Mouse (Mus musculus) CH12.LX (cell line): ENCODE measurements around the gene Rreb1. TPM values are rescaled to one million over a fixed set of nuclear protein-coding genes. Genes with fewer than 3 reads are reported as not detected.

Experiments used
- DNase-seq: peaks from one replicate; pipeline ENCODE4 v3.0.0-alpha.2; 2013; ENCODE audit errors: extremely low read depth
- H3K27ac ChIP-seq: 2 replicates; pipeline ENCODE4 v1.5.1; 2012; ENCODE audit warnings: low read depth, mild to moderate bottlenecking, control low read depth, moderate library complexity; ENCODE audit not compliant: insufficient read depth
- H3K27me3 ChIP-seq: replicated peaks from 2 replicates; pipeline ENCODE3; 2012; ENCODE audit warnings: inconsistent platforms
- H3K36me3 ChIP-seq, 2 experiments: replicated peaks in 1 of 2; 2 replicates each; pipeline versions ENCODE3 to v1.6.1; 2012; ENCODE audit warnings: inconsistent platforms in 1 of 2, low read length in 1 of 2, mild to moderate bottlenecking in 1 of 2, mixed read lengths in 1 of 2, moderate library complexity in 1 of 2; ENCODE audit not compliant: control insufficient read depth in 1 of 2, insufficient read depth in 1 of 2
- H3K4me1 ChIP-seq, 2 experiments: 2 replicates each; pipeline ENCODE4 v1.6.1; 2012; ENCODE audit warnings: inconsistent platforms in 1 of 2, moderate library complexity in 1 of 2; ENCODE audit not compliant: insufficient read depth in 2 of 2, control insufficient read depth in 1 of 2
- H3K4me2 ChIP-seq: 2 replicates; pipeline ENCODE4 v1.6.1; 2012; ENCODE audit warnings: low read depth, mild to moderate bottlenecking, control low read depth; ENCODE audit not compliant: poor library complexity, insufficient read depth, severe bottlenecking
- H3K4me3 ChIP-seq, 3 experiments: fragments of 150-350 bp in 1 of 3; sonication (generic) in 1 of 3; replicated peaks in 1 of 3; 2 replicates each; pipeline versions ENCODE3 to v1.5.1; 2011 to 2012; ENCODE audit warnings: low read depth in 2 of 3, low read length in 2 of 3, mild to moderate bottlenecking in 2 of 3, moderate library complexity in 2 of 3, control low read depth in 1 of 3, improper control_type of control experiment in 1 of 3, inconsistent platforms in 1 of 3, mixed read lengths in 1 of 3; ENCODE audit not compliant: poor library complexity in 1 of 3
- H3K79me2 ChIP-seq: replicated peaks from 2 replicates; pipeline ENCODE4 v1.6.1; 2012; ENCODE audit warnings: mild to moderate bottlenecking, moderate library complexity; ENCODE audit not compliant: control insufficient read depth, poor library complexity, insufficient read depth, severe bottlenecking; ENCODE audit errors: extremely low read depth
- H3K9ac ChIP-seq: 2 replicates; pipeline ENCODE4 v1.6.1; 2012; ENCODE audit warnings: low read depth, mild to moderate bottlenecking, control low read depth, moderate library complexity; ENCODE audit not compliant: insufficient read depth
- H3K9me3 ChIP-seq: replicated peaks from 2 replicates; pipeline ENCODE3; 2012; ENCODE audit warnings: low read length, inconsistent platforms, mixed read lengths
- BHLHE40 ChIP-seq: IDR thresholded peaks from 2 replicates; pipeline ENCODE4 v1.6.1; 2011; ENCODE audit warnings: mild to moderate bottlenecking, low read depth, low read length, improper control_type of control experiment
- CHD1 ChIP-seq: IDR thresholded peaks from 2 replicates; pipeline ENCODE4 v1.6.1; 2012; ENCODE audit warnings: low read depth, low read length, improper control_type of control experiment, inconsistent platforms
- CTCF ChIP-seq, 2 experiments: IDR thresholded peaks in 1 of 2; conservative IDR thresholded peaks in 1 of 2; 2 replicates each; pipeline ENCODE4 v1.5.1; 2011 to 2012; ENCODE audit warnings: low read depth in 2 of 2, low read length in 2 of 2, improper control_type of control experiment in 1 of 2, inconsistent platforms in 1 of 2, mild to moderate bottlenecking in 1 of 2, moderate library complexity in 1 of 2
- E2F4 ChIP-seq: IDR thresholded peaks from 2 replicates; pipeline ENCODE4 v1.6.1; 2011; ENCODE audit warnings: low read depth, low read length, improper control_type of control experiment; ENCODE audit not compliant: insufficient replicate concordance
- ELF1 ChIP-seq: IDR thresholded peaks from 2 replicates; pipeline ENCODE4 v1.6.1; 2014; ENCODE audit warnings: low read depth, mild to moderate bottlenecking, inconsistent platforms, low read length, improper control_type of control experiment
- EP300 ChIP-seq: IDR thresholded peaks from 2 replicates; pipeline ENCODE4 v1.6.1; 2011; ENCODE audit warnings: low read length, improper control_type of control experiment
- ETS1 ChIP-seq: conservative IDR thresholded peaks from 2 replicates; pipeline ENCODE4 v1.6.1; 2012; ENCODE audit warnings: low read depth, mild to moderate bottlenecking, inconsistent platforms, low read length, improper control_type of control experiment, moderate library complexity
- GABPA ChIP-seq: IDR thresholded peaks from 2 replicates; pipeline ENCODE4 v1.6.1; 2012; ENCODE audit warnings: low read depth, low read length, improper control_type of control experiment, inconsistent platforms; ENCODE audit not compliant: insufficient replicate concordance
- IRF4 ChIP-seq: IDR thresholded peaks from 2 replicates; pipeline ENCODE4 v1.6.1; 2014; ENCODE audit warnings: low read depth, mild to moderate bottlenecking, inconsistent platforms, low read length, improper control_type of control experiment
- JUN ChIP-seq: IDR thresholded peaks from 2 replicates; pipeline ENCODE4 v1.6.1; 2011; ENCODE audit warnings: low read depth, mild to moderate bottlenecking, low read length, improper control_type of control experiment, moderate library complexity; ENCODE audit not compliant: insufficient read depth
- JUND ChIP-seq: conservative IDR thresholded peaks from 2 replicates; pipeline ENCODE4 v1.6.1; 2011; ENCODE audit warnings: low read depth, low read length, improper control_type of control experiment
- MAFK ChIP-seq: IDR thresholded peaks from 2 replicates; pipeline ENCODE4 v1.6.1; 2011; ENCODE audit warnings: low read length, improper control_type of control experiment; ENCODE audit not compliant: insufficient replicate concordance
- MAX ChIP-seq: IDR thresholded peaks from 2 replicates; pipeline ENCODE4 v1.6.1; 2011; ENCODE audit warnings: low read length, improper control_type of control experiment
- MAZ ChIP-seq: IDR thresholded peaks from 2 replicates; pipeline ENCODE4 v1.6.1; 2012; ENCODE audit warnings: low read depth, mild to moderate bottlenecking, inconsistent platforms, low read length, improper control_type of control experiment, moderate library complexity
- MEF2A ChIP-seq: IDR thresholded peaks from 2 replicates; pipeline ENCODE4 v1.6.1; 2014; ENCODE audit warnings: low read depth, mild to moderate bottlenecking, inconsistent platforms, low read length, improper control_type of control experiment, borderline replicate concordance
- MYC ChIP-seq: IDR thresholded peaks from 2 replicates; pipeline ENCODE4 v1.6.1; 2011; ENCODE audit warnings: low read depth, mild to moderate bottlenecking, improper control_type of control experiment, low read length
- NELFE ChIP-seq: IDR thresholded peaks from 2 replicates; pipeline ENCODE4 v1.6.1; 2011; ENCODE audit warnings: low read depth, low read length, improper control_type of control experiment
- NRF1 ChIP-seq: IDR thresholded peaks from 2 replicates; pipeline ENCODE4 v1.6.1; 2014; ENCODE audit warnings: low read depth, mild to moderate bottlenecking, inconsistent platforms, low read length, improper control_type of control experiment, moderate library complexity
- PAX5 ChIP-seq: IDR thresholded peaks from 2 replicates; pipeline ENCODE4 v1.6.1; 2012; ENCODE audit warnings: low read length, inconsistent platforms, mixed read lengths
- POLR2A ChIP-seq: IDR thresholded peaks from 2 replicates; pipeline ENCODE4 v1.6.1; 2011; ENCODE audit warnings: low read depth, mild to moderate bottlenecking, improper control_type of control experiment, low read length
- RAD21 ChIP-seq: IDR thresholded peaks from 2 replicates; pipeline ENCODE4 v1.6.1; 2011; ENCODE audit warnings: low read depth, mild to moderate bottlenecking, low read length, improper control_type of control experiment, moderate library complexity
- RCOR1 ChIP-seq: conservative IDR thresholded peaks from 2 replicates; pipeline ENCODE4 v1.6.1; 2012; ENCODE audit warnings: low read depth, mild to moderate bottlenecking, inconsistent platforms, low read length, improper control_type of control experiment
- SIN3A ChIP-seq: IDR thresholded peaks from 2 replicates; pipeline ENCODE4 v1.6.1; 2012; ENCODE audit warnings: low read length, improper control_type of control experiment, inconsistent platforms
- SMC3 ChIP-seq: IDR thresholded peaks from 2 replicates; pipeline ENCODE4 v1.6.1; 2011; ENCODE audit warnings: low read depth, low read length, improper control_type of control experiment
- TBP ChIP-seq: conservative IDR thresholded peaks from 2 replicates; pipeline ENCODE4 v1.6.1; 2011; ENCODE audit warnings: low read depth, low read length, improper control_type of control experiment
- TCF12 ChIP-seq: IDR thresholded peaks from 2 replicates; pipeline ENCODE4 v1.6.1; 2014; ENCODE audit warnings: low read depth, mild to moderate bottlenecking, inconsistent platforms, low read length, improper control_type of control experiment
- UBTF ChIP-seq: IDR thresholded peaks from 2 replicates; pipeline ENCODE4 v1.6.1; 2012; ENCODE audit warnings: low read depth, mild to moderate bottlenecking, inconsistent platforms, low read length, improper control_type of control experiment, moderate library complexity
- ZKSCAN1 ChIP-seq: IDR thresholded peaks from 2 replicates; pipeline ENCODE4 v1.6.1; 2012; ENCODE audit warnings: low read depth, inconsistent platforms, low read length, improper control_type of control experiment, borderline replicate concordance
- ZMIZ1 ChIP-seq: IDR thresholded peaks from 2 replicates; pipeline ENCODE4 v1.6.1; 2012; ENCODE audit warnings: low read depth, mild to moderate bottlenecking, inconsistent platforms, low read length, improper control_type of control experiment
- ZNF384 ChIP-seq: IDR thresholded peaks from 2 replicates; pipeline ENCODE4 v1.6.1; 2012; ENCODE audit warnings: low read depth, low read length, improper control_type of control experiment, inconsistent platforms
- dilution Hi-C: fragments of 300-500 bp; cut with MboI; formaldehyde crosslinking; loops from 2 replicates; pipeline ENCODE4 v1.14.3; 2020; ENCODE audit warnings: low sequenced_read_pairs; ENCODE audit not compliant: extremely low pct_unique_long_range_greater_than_20kb, extremely low pct_ligation_motif_present
- in situ Hi-C: fragments of 300-500 bp; cut with MboI; formaldehyde crosslinking; loops from 3 replicates; pipeline ENCODE4 v1.14.3; 2019; ENCODE audit warnings: low sequenced_read_pairs, low pct_ligation_motif_present, low pct_unique_long_range_greater_than_20kb, mixed read lengths
- polyA plus RNA-seq: library from polyadenylated mRNA; unstranded; fragments of >175 nt; gene quantifications from 2 replicates; pipeline ENCODE4 v1.2.1, GENCODE M21; 2012; ENCODE audit warnings: low read depth; ENCODE audit not compliant: insufficient read length
- total RNA-seq, 2 experiments: library from RNA; depleted of rRNA; stranded (reverse); fragments of 300-350 nt in 1 of 2; fragments of >200 nt in 1 of 2; gene quantifications; 2 replicates each; pipeline ENCODE4 v1.2.3; 2012 to 2014

Gene Rreb1
- total and polyA plus RNA-seq, 3 experiments, result 1.0 to 10.2 (median 5.3) TPM

- Histone ChIP-seq H3K4me3 (no peak overlapping the region), H3K4me2 (peak overlapping the region; percentile 73; the same call in 1 of the 2 replicates), H3K4me1 (peaks cover 0 to 25% of the 10 kb centered on the region in 2 experiments; a peak in 2 of 4 replicates), H3K27me3 (no peaks in the 10 kb centered on the region), H3K36me3 (no peaks in the 10 kb centered on the region), H3K79me2 (no peaks in the 10 kb centered on the region), H3K9ac (no peak overlapping the region), H3K27ac (no peak overlapping the region), H3K9me3 (no peaks in the 10 kb centered on the region)
- dilution Hi-C loops, result no loop called here
- in situ Hi-C loops, result no loop called here
- DNase-seq, result peak; percentile 50
- TF ChIP-seq ZNF384, result peak; percentile 87
- TF ChIP-seq TCF12, result no peak
- 0 out of 2 replicates have a peak, but pooled peaks have one; percentile 40 for TF ChIP-seq BHLHE40
- no peak; the same call in 1 of the 2 replicates for TF ChIP-seq SIN3A
- no peak for TF ChIP-seq CHD1
- peak; percentile 56 for TF ChIP-seq EP300
- TF ChIP-seq MYC, result peak; percentile 32; the same call in 1 of the 2 replicates
- TF ChIP-seq IRF4, result peak; percentile 60; the same call in 1 of the 2 replicates
- no peak for TF ChIP-seq UBTF
- peak; percentile 6; the same call in 1 of the 2 replicates for TF ChIP-seq SMC3
- TF ChIP-seq GABPA, result no peak
- no peak for TF ChIP-seq ZKSCAN1
- TF ChIP-seq ETS1, result 0 out of 2 replicates have a peak, but pooled peaks have one; percentile 20
- TF ChIP-seq POLR2A, result no peak
- no peak for TF ChIP-seq ELF1
- no peak for TF ChIP-seq MAFK
- 0 out of 2 replicates have a peak, but pooled peaks have one; percentile 44 for TF ChIP-seq TBP
- no peak for TF ChIP-seq ZMIZ1
- TF ChIP-seq MEF2A, result no peak
- TF ChIP-seq NELFE, result no peak
- no peak for TF ChIP-seq JUN
- no peak for TF ChIP-seq CTCF (conservative IDR thresholded peaks at IDR 0.05 in 1 of 2, IDR thresholded peaks at IDR 0.05 in 1 of 2; ENCODE audit: low read depth in 2 of 2, low read length in 2 of 2)
- no peak for TF ChIP-seq RCOR1
- no peak for TF ChIP-seq PAX5
- TF ChIP-seq MAZ, result no peak
- no peak for TF ChIP-seq NRF1
- no peak for TF ChIP-seq E2F4
- TF ChIP-seq MAX, result no peak
- no peak for TF ChIP-seq RAD21
- no peak for TF ChIP-seq JUND
These were observed 18.2 kb upstream of the Rreb1 start for GRCm38 (mm10) chr13:37760013-37760342.
